Mouse (Mus musculus) limb, embryonic 11.5 days (tissue): Measurements from ENCODE around the gene 4930519G04Rik. TPM values are rescaled to one million over a fixed set of nuclear protein-coding genes. Genes with fewer than 3 reads are reported as not detected.
A peak's percentile ranks its signal among the peaks of the same experiment; 100 is the strongest.
"Not testable (repeated sequence)": the region's sequence is repeated elsewhere in the genome, so short reads cannot be mapped to it uniquely, and the experiment has no call there.

Experiments used
- ATAC-seq: fragments of 200-750 bp; cut with Nextera tagmentation; 2 replicates; pipeline ENCODE4 v1.8.0; 2017; ENCODE audit warnings: low read depth; ENCODE audit not compliant: insufficient number of reproducible peaks, low FRiP score, low TSS enrichment
- DNase-seq: peaks from one replicate; pipeline ENCODE4 v3.0.0-alpha.2; 2015; ENCODE audit warnings: low spot score
- H3K27ac ChIP-seq: fragments of 300-500 bp; sonication (generic); replicated peaks from 2 replicates; pipeline ENCODE4 v1.5.1; 2014; ENCODE audit warnings: low read depth, mild to moderate bottlenecking, low read length
- H3K27me3 ChIP-seq: fragments of 300-500 bp; sonication (generic); 2 replicates; pipeline ENCODE4 v1.6.1; 2014; ENCODE audit warnings: mild to moderate bottlenecking, low read length, mixed read lengths; ENCODE audit not compliant: control insufficient read depth, insufficient read depth
- H3K36me3 ChIP-seq: fragments of 300-500 bp; sonication (generic); 2 replicates; pipeline ENCODE4 v1.6.1; 2014; ENCODE audit warnings: mild to moderate bottlenecking, low read length, moderate library complexity, mixed read lengths; ENCODE audit not compliant: control insufficient read depth, insufficient read depth
- H3K4me1 ChIP-seq: fragments of 300-500 bp; sonication (generic); 2 replicates; pipeline ENCODE4 v1.6.1; 2014; ENCODE audit warnings: low read length, mixed read lengths; ENCODE audit not compliant: control insufficient read depth, insufficient read depth
- H3K4me2 ChIP-seq: fragments of 300-500 bp; sonication (generic); 2 replicates; pipeline ENCODE4 v1.6.1; 2014; ENCODE audit warnings: low read depth, mild to moderate bottlenecking, moderate library complexity; ENCODE audit not compliant: severe bottlenecking
- H3K4me3 ChIP-seq: fragments of 300-500 bp; sonication (generic); 2 replicates; pipeline ENCODE4 v1.5.1; 2014; ENCODE audit warnings: low read depth, low read length
- H3K9ac ChIP-seq: fragments of 300-500 bp; sonication (generic); 2 replicates; pipeline ENCODE4 v1.6.1; 2014; ENCODE audit warnings: mild to moderate bottlenecking, low read length
- H3K9me3 ChIP-seq: fragments of 300-500 bp; sonication (generic); 2 replicates; pipeline ENCODE4 v1.6.1; 2016; ENCODE audit warnings: low read length; ENCODE audit not compliant: control insufficient read depth
- WGBS: fragments of 180-500 bp; shearing (Covaris S2); extraction: QIAGEN DNeasy Blood & Tissue Kit; methylation state at CpG from one replicate; pipeline ENCODE4 v1.1.7; 2014; 5-methylcytosine and 5-hydroxymethylcytosine counted together
- polyA plus RNA-seq: library from polyadenylated mRNA; unstranded; fragments of >200 nt; fragmentation: Nextera tagmentation; extraction: Ambion mirVana; gene quantifications from 2 replicates; pipeline ENCODE4 v1.2.1, GENCODE M21; 2014

4930519G04Rik gene
- polyA plus RNA-seq, 1 experiment from 2014 or later = not detected

DNA sequence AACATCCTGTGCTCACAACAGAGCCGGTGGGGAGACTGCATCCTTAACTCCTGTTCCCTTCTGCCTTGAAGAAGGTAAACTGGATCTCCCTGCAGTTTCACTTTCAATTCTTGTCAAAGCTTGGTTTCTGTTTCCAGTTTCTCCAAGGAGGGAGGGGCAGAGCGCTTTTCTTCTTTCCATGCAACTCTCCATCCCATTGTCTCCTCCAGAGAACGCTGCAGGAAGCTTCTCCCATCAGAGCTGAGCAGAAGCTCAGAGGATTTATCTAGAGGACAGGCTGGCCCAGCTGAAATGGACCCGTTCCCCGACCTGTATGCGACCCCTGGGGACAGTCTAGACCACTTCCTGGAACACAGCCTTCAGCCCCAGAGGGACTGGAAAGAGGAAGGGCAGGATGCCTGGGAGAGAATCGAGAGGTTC, 43.9 kb downstream of the 4930519G04Rik start:
- WGBS = 20% methylated on average over 7 of the region's 7 CpGs
- no peaks in the 10 kb centered on the region for H3K36me3 ChIP-seq
- H3K4me3 ChIP-seq = no peak overlapping the region; the same call in 1 of the 2 replicates
- DNase-seq (no peak), ATAC-seq (no peak)
- peaks cover 4% of the 10 kb centered on the region for H3K4me1 ChIP-seq
- H3K27ac ChIP-seq = no peak overlapping the region
- no peaks in the 10 kb centered on the region for H3K27me3 ChIP-seq
- no peaks in the 10 kb centered on the region for H3K9me3 ChIP-seq
- no peak overlapping the region for H3K4me2 ChIP-seq
- H3K9ac ChIP-seq = peak overlapping the region; percentile 49

DNA sequence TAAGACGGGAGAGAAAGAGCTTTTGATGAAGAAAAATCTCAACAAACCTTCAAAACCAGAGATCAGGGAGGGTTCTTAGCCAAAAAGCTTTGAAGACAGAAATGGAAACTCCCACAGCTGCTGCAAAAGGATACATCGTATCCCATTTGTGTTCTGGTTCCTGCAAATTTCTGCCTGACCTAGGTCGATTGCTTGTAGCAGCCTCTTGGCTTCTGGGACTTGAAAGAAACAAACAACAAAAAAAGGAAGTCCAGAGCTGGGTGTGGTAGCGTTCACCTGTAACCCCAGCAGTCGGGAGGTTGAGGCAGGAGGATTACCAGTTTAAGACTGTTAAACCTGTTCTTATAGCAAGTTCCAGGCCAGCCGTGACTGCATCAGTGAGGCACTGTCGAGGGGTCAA, 45.4 kb downstream of the 4930519G04Rik start:
- DNase-seq = no peak
- no peak for ATAC-seq
- WGBS = 80% methylated on average over 7 of the region's 7 CpGs

DNA sequence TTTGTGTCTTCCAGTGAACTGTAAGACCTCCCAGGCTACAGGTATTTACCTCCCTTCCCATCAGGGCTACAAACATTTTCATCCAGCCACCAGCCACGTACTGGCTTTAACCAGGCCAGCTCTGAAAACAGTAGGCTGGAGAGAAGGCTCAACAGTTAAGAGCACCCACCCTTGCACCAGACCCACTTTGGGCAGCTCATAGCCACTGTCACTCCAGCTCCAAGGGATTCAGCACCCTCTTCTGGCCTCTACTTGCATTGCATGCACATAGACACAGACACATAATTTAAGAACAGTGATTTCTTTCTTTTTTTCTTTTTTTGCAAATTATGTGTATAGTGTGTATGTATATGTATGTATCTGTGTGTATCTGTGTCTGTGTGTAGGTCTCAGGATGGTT, 48.9 kb downstream of the 4930519G04Rik start:
- Histone ChIP-seq H3K27ac (no peak overlapping the region), H3K4me1 (peaks cover 1% of the 10 kb centered on the region), H3K4me2 (no peak overlapping the region), H3K9me3 (no peaks in the 10 kb centered on the region), H3K4me3 (no peak overlapping the region), H3K36me3 (no peaks in the 10 kb centered on the region), H3K9ac (no peak overlapping the region), H3K27me3 (no peaks in the 10 kb centered on the region)
- no peak for ATAC-seq
- WGBS = 33% methylated on average over 1 of the region's 1 CpGs
- peak; percentile 68 for DNase-seq

More for the DNA sequence above, 45.4 kb downstream of the 4930519G04Rik start:
- Histone ChIP-seq H3K9ac (no peak overlapping the region), H3K4me2 (no peak overlapping the region), H3K9me3 (no peaks in the 10 kb centered on the region), H3K27me3 (no peaks in the 10 kb centered on the region), H3K4me3 (no peak overlapping the region), H3K4me1 (peaks cover 4% of the 10 kb centered on the region), H3K36me3 (no peaks in the 10 kb centered on the region), H3K27ac (no peak overlapping the region)

DNA sequence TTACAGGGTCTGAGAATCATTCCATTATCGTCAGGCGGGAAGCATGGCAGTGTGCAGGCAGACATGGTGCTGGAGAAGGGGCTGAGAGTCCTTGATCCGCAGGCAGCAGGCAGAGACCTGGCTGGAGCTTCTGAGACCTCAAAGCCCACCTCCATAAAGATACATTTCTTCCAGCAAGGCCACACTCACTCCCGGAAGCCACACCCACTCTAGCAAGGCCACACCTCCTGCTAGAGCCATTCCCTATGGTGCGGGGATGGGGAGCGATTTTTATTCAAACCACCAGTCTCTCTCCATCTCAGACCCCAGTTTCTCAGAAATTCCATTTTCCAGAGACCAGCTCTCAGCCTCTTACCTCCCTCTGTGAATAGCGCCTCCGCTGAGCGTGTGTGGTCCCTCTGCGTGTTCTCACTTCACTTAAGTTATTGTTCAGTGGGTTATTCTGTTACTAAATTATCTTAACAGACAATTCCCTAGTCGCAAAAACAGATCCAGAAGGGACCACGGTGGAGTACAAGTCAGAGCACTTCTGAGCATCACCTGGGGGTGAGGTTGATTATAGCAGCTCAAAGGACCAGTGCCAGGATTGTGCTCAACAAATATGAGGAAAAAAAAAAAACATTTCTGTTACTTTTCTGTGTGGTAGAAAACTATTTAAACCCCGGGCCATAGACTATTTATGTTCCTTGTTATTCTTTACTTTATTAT, 55.3 kb downstream of the 4930519G04Rik start:
- peak; percentile 30 for DNase-seq
- Histone ChIP-seq H3K9ac (no peak overlapping the region), H3K27me3 (no peaks in the 10 kb centered on the region), H3K4me1 (no peaks in the 10 kb centered on the region), H3K27ac (no peak overlapping the region), H3K36me3 (no peaks in the 10 kb centered on the region), H3K9me3 (no peaks in the 10 kb centered on the region), H3K4me3 (no peak overlapping the region), H3K4me2 (no peak overlapping the region)
- ATAC-seq = no peak
- WGBS = 54% methylated on average over 13 of the region's 13 CpGs

DNA sequence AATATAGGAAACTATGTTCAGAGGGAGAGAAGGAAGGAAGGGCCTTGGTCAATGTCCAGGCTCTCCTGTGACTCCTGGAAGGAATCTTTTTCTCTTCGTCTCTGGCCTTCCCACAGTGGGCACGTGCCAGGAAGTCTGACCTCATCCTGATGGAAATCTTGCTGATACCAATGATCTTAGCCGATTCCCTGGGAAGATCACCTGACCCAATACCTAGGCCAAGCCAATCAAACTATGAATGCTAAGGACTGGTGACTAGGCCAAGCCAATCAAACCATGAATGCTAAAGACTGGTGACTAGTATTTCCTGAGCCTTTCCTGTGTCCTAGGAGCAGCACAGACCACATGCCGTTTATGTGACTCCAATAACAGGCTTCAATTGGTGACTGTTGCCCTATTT, 60.2 kb downstream of the 4930519G04Rik start:
- no peak overlapping the region for H3K27ac ChIP-seq
- no peaks in the 10 kb centered on the region for H3K27me3 ChIP-seq
- no peaks in the 10 kb centered on the region for H3K36me3 ChIP-seq
- H3K9me3 ChIP-seq = no peaks in the 10 kb centered on the region
- H3K9ac ChIP-seq = no peak overlapping the region
- 76% methylated on average over 4 of the region's 4 CpGs for whole genome bisulfite sequencing
- H3K4me3 ChIP-seq = no peak overlapping the region
- H3K4me2 ChIP-seq = no peak overlapping the region
- H3K4me1 ChIP-seq = no peaks in the 10 kb centered on the region
- DNase-seq (no peak), ATAC-seq (no peak)

DNA sequence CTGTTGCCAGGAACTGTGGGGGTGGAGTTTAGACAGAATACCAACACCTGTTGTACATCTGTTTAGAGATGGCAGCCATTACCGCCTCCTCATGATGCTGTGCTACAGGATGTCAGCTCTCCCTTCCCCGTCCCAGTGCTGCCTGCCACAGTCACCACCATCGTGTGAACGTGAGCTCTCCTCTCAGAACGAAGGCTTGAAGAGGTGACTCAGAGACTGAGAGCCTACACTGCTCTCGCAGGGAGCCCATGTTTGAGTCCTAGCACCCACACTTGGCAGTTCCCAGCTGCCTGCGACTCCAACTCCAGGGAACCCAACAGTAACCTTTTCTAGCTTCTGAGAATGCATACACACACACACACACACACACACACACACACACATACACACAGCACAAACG, 61.4 kb downstream of the 4930519G04Rik start:
- DNase-seq (no peak), ATAC-seq (no peak)
- Histone ChIP-seq H3K27me3 (no peaks in the 10 kb centered on the region), H3K4me1 (no peaks in the 10 kb centered on the region), H3K9me3 (no peaks in the 10 kb centered on the region), H3K9ac (no peak overlapping the region), H3K4me2 (no peak overlapping the region), H3K27ac (no peak overlapping the region), H3K4me3 (no peak overlapping the region), H3K36me3 (no peaks in the 10 kb centered on the region)
- 66% methylated on average over 8 of the region's 8 CpGs for WGBS

DNA sequence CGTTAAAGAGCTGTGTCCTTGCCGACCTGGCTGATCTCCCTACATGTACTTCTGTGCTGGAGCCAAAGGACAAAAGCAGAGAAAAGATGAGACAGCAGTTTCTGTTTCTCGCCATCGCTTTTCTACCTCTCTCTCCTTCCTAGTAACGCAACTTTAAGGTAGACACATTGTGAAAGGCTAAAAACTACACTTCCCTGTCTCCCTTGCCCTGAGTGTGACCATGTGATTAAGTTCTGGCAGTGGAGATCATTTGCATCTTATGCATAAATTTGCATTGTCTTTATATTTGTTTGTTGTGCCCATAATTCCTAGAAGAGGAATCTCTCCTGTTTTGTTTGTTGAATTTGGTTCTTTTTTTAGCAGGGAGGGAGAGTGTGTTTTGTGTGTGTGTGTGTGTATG, 62.4 kb downstream of the 4930519G04Rik start:
- Histone ChIP-seq H3K4me3 (no peak overlapping the region), H3K27me3 (no peaks in the 10 kb centered on the region), H3K4me1 (no peaks in the 10 kb centered on the region), H3K27ac (no peak overlapping the region), H3K9ac (no peak overlapping the region), H3K4me2 (no peak overlapping the region), H3K36me3 (no peaks in the 10 kb centered on the region), H3K9me3 (no peaks in the 10 kb centered on the region)
- 91% methylated on average over 5 of the region's 5 CpGs for WGBS
- ATAC-seq (no peak), DNase-seq (no peak)

DNA sequence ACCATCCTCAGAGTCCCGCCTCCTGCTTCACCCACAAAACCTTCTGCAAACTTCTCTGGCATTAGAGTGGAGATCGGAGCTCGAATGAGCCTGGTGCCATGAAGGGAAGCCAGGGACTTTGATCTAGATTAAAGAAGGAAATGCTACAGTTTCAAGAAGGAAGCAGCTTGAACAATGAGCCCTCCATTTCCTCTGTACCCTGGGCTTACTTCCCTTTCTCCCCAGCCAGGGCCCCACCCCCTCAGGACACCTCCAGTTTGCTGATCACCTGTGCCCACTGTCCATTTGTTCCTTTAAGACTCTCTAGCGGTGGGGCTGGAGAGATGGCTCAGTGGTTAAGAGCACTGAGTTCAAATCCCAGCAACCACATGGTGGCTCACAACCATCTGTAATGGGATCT, 63.3 kb downstream of the 4930519G04Rik start:
- Histone ChIP-seq H3K36me3 (no peaks in the 10 kb centered on the region), H3K9me3 (no peaks in the 10 kb centered on the region), H3K4me2 (no peak overlapping the region), H3K27me3 (no peaks in the 10 kb centered on the region), H3K4me3 (no peak overlapping the region), H3K9ac (no peak overlapping the region), H3K27ac (no peak overlapping the region), H3K4me1 (no peaks in the 10 kb centered on the region)
- 72% methylated on average over 4 of the region's 4 CpGs for WGBS
- ATAC-seq (no peak), DNase-seq (no peak)

DNA sequence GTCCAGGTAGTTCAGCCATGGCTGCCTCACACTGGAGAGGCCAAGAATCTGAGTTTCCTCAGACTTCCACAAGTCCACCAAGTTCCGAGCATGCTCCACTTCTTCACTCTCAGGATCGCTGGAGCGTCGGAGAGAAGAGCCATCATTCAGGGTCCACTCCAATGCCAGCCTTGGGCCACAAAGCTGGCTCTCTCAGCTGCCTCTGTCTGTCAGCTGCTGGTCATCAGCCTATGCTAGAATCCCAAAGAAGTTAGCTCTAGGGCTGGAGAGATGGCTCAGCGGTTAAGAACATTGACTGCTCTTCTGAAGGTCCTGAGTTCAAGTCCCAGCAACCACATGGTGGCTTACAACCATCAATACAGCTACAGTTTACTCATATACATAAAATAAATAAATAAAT, 63.9 kb downstream of the 4930519G04Rik start:
- DNase-seq, H3K4me1 ChIP-seq, H3K36me3 ChIP-seq, H3K4me3 ChIP-seq, H3K9ac ChIP-seq, H3K27me3 ChIP-seq, ATAC-seq, H3K4me2 ChIP-seq, H3K9me3 ChIP-seq, H3K27ac ChIP-seq: not testable (repeated sequence)
- 95% methylated on average over 5 of the region's 5 CpGs for WGBS
